Mouse (Mus musculus): ENCODE results near the gene Fgfr2. TPM values are rescaled to one million over a fixed set of nuclear protein-coding genes. Genes with fewer than 3 reads are reported as not detected.

The Fgfr2 gene
- polyA plus RNA-seq, 1 experiment from 2014 or later = 11.4 TPM

GRCm38 (mm10) chr7:132681296-132681695 lies 441.9 kb downstream of the Fgfr2 start:
- H3K9ac ChIP-seq (ENCODE audit: low read depth, low read length) = no peak overlapping the region
- H3K27ac ChIP-seq (ENCODE audit: low read length) = no peak overlapping the region
- 78% methylated on average over 11 of the region's 11 CpGs for WGBS (ENCODE audit: insufficient replicate concordance)
- no peaks in the 10 kb centered on the region for H3K9me3 ChIP-seq (replicated peaks; ENCODE audit: control insufficient read depth, low read length)
- no peak overlapping the region for H3K4me2 ChIP-seq (ENCODE audit: low read depth, low read length)
- no peaks in the 10 kb centered on the region for H3K36me3 ChIP-seq (ENCODE audit: control insufficient read depth, insufficient read depth)
- H3K27me3 ChIP-seq (ENCODE audit: control insufficient read depth, insufficient read depth, low read depth, low read length) = no peaks in the 10 kb centered on the region
- H3K4me3 ChIP-seq (ENCODE audit: low read depth, low read length) = no peak overlapping the region
- ATAC-seq (ENCODE audit: low read depth) = no peak
- H3K4me1 ChIP-seq (ENCODE audit: control insufficient read depth, low read depth, low read length) = no peaks in the 10 kb centered on the region; the same call in 1 of the 2 replicates

- H3K4me3 ChIP-seq (ENCODE audit: low read depth, low read length) = no peak overlapping the region
- no peaks in the 10 kb centered on the region for H3K27me3 ChIP-seq (ENCODE audit: control insufficient read depth, insufficient read depth, low read depth, low read length)
- H3K9me3 ChIP-seq (replicated peaks; ENCODE audit: control insufficient read depth, low read length) = no peaks in the 10 kb centered on the region
- WGBS (ENCODE audit: insufficient replicate concordance) = 31% methylated on average over 6 of the region's 6 CpGs
- H3K4me2 ChIP-seq (ENCODE audit: low read depth, low read length) = no peak overlapping the region
- ATAC-seq (ENCODE audit: low read depth) = no peak
- H3K27ac ChIP-seq (ENCODE audit: low read length) = no peak overlapping the region
- H3K36me3 ChIP-seq (ENCODE audit: control insufficient read depth, insufficient read depth) = no peaks in the 10 kb centered on the region
- H3K9ac ChIP-seq (ENCODE audit: low read depth, low read length) = no peak overlapping the region
- H3K4me1 ChIP-seq (ENCODE audit: control insufficient read depth, low read depth, low read length) = no peaks in the 10 kb centered on the region; the same call in 1 of the 2 replicates
Observed at GRCm38 (mm10) chr7:132679549-132679948, 443.6 kb downstream of the Fgfr2 start.

GRCm38 (mm10) chr7:132679117-132679516 lies 444.0 kb downstream of the Fgfr2 start:
- Histone ChIP-seq H3K27me3 (ENCODE audit: control insufficient read depth, insufficient read depth, low read depth, low read length) (no peaks in the 10 kb centered on the region), H3K4me2 (ENCODE audit: low read depth, low read length) (no peak overlapping the region), H3K27ac (ENCODE audit: low read length) (no peak overlapping the region), H3K9me3 (replicated peaks; ENCODE audit: control insufficient read depth, low read length) (no peaks in the 10 kb centered on the region), H3K4me1 (ENCODE audit: control insufficient read depth, low read depth, low read length) (no peaks in the 10 kb centered on the region; the same call in 1 of the 2 replicates), H3K9ac (ENCODE audit: low read depth, low read length) (no peak overlapping the region), H3K36me3 (ENCODE audit: control insufficient read depth, insufficient read depth) (no peaks in the 10 kb centered on the region), H3K4me3 (ENCODE audit: low read depth, low read length) (no peak overlapping the region)
- ATAC-seq (ENCODE audit: low read depth) = no peak
- WGBS (ENCODE audit: insufficient replicate concordance) = 36% methylated on average over 4 of the region's 4 CpGs

GRCm38 (mm10) chr7:132675922-132676321 lies 447.2 kb downstream of the Fgfr2 start:
- no peak overlapping the region for H3K27ac ChIP-seq (ENCODE audit: low read length)
- H3K4me1 ChIP-seq (ENCODE audit: control insufficient read depth, low read depth, low read length) = no peaks in the 10 kb centered on the region; the same call in 1 of the 2 replicates
- no peaks in the 10 kb centered on the region for H3K36me3 ChIP-seq (ENCODE audit: control insufficient read depth, insufficient read depth)
- no peak overlapping the region for H3K4me2 ChIP-seq (ENCODE audit: low read depth, low read length)
- H3K9me3 ChIP-seq (replicated peaks; ENCODE audit: control insufficient read depth, low read length) = no peaks in the 10 kb centered on the region
- no peak overlapping the region for H3K9ac ChIP-seq (ENCODE audit: low read depth, low read length)
- H3K4me3 ChIP-seq (ENCODE audit: low read depth, low read length) = no peak overlapping the region
- ATAC-seq (ENCODE audit: low read depth) = no peak
- no peaks in the 10 kb centered on the region for H3K27me3 ChIP-seq (ENCODE audit: control insufficient read depth, insufficient read depth, low read depth, low read length)
- 57% methylated on average over 2 of the region's 2 CpGs for WGBS (ENCODE audit: insufficient replicate concordance)

GRCm38 (mm10) chr7:132673931-132674755 lies 449.0 kb downstream of the Fgfr2 start:
- Histone ChIP-seq H3K36me3 (ENCODE audit: control insufficient read depth, insufficient read depth) (no peaks in the 10 kb centered on the region), H3K4me3 (ENCODE audit: low read depth, low read length) (no peak overlapping the region), H3K9ac (ENCODE audit: low read depth, low read length) (no peak overlapping the region), H3K9me3 (replicated peaks; ENCODE audit: control insufficient read depth, low read length) (no peaks in the 10 kb centered on the region), H3K27ac (ENCODE audit: low read length) (no peak overlapping the region), H3K4me1 (ENCODE audit: control insufficient read depth, low read depth, low read length) (no peaks in the 10 kb centered on the region), H3K27me3 (ENCODE audit: control insufficient read depth, insufficient read depth, low read depth, low read length) (no peaks in the 10 kb centered on the region), H3K4me2 (ENCODE audit: low read depth, low read length) (no peak overlapping the region)
- 65% methylated on average over 17 of the region's 17 CpGs for WGBS (ENCODE audit: insufficient replicate concordance)
- no peak for ATAC-seq (ENCODE audit: low read depth)

- no peaks in the 10 kb centered on the region for H3K9me3 ChIP-seq (replicated peaks; ENCODE audit: control insufficient read depth, low read length)
- H3K9ac ChIP-seq (ENCODE audit: low read depth, low read length) = no peak overlapping the region
- no peaks in the 10 kb centered on the region for H3K4me1 ChIP-seq (ENCODE audit: control insufficient read depth, low read depth, low read length)
- H3K36me3 ChIP-seq (ENCODE audit: control insufficient read depth, insufficient read depth) = no peaks in the 10 kb centered on the region
- no peaks in the 10 kb centered on the region for H3K27me3 ChIP-seq (ENCODE audit: control insufficient read depth, insufficient read depth, low read depth, low read length)
- no peak overlapping the region for H3K4me2 ChIP-seq (ENCODE audit: low read depth, low read length)
- 45% methylated on average over 7 of the region's 7 CpGs for WGBS (ENCODE audit: insufficient replicate concordance)
- no peak overlapping the region for H3K27ac ChIP-seq (ENCODE audit: low read length)
- peak; percentile 52 for ATAC-seq (ENCODE audit: low read depth)
- H3K4me3 ChIP-seq (ENCODE audit: low read depth, low read length) = no peak overlapping the region
Observed at GRCm38 (mm10) chr7:132672481-132672959, 450.6 kb downstream of the Fgfr2 start.

- Histone ChIP-seq H3K27me3 (ENCODE audit: control insufficient read depth, insufficient read depth, low read depth, low read length) (no peaks in the 10 kb centered on the region), H3K4me2 (ENCODE audit: low read depth, low read length) (no peak overlapping the region), H3K9me3 (replicated peaks; ENCODE audit: control insufficient read depth, low read length) (no peaks in the 10 kb centered on the region), H3K27ac (ENCODE audit: low read length) (no peak overlapping the region), H3K36me3 (ENCODE audit: control insufficient read depth, insufficient read depth) (no peaks in the 10 kb centered on the region), H3K4me3 (ENCODE audit: low read depth, low read length) (no peak overlapping the region), H3K4me1 (ENCODE audit: control insufficient read depth, low read depth, low read length) (no peaks in the 10 kb centered on the region), H3K9ac (ENCODE audit: low read depth, low read length) (no peak overlapping the region)
- peak; percentile 38; the same call in 1 of the 2 replicates for ATAC-seq (ENCODE audit: low read depth)
- 67% methylated on average over 3 of the region's 3 CpGs for WGBS (ENCODE audit: insufficient replicate concordance)
Observed at GRCm38 (mm10) chr7:132670863-132671165, 452.3 kb downstream of the Fgfr2 start.

- 71% methylated on average over 20 of the region's 20 CpGs for WGBS (ENCODE audit: insufficient replicate concordance)
Observed at GRCm38 (mm10) chr7:132669999-132670862, 452.9 kb downstream of the Fgfr2 start.

GRCm38 (mm10) chr7:132668604-132669003 lies 454.5 kb downstream of the Fgfr2 start:
- Histone ChIP-seq H3K4me3 (ENCODE audit: low read depth, low read length) (no peak overlapping the region), H3K36me3 (ENCODE audit: control insufficient read depth, insufficient read depth) (no peaks in the 10 kb centered on the region), H3K9me3 (replicated peaks; ENCODE audit: control insufficient read depth, low read length) (no peaks in the 10 kb centered on the region), H3K9ac (ENCODE audit: low read depth, low read length) (no peak overlapping the region), H3K27me3 (ENCODE audit: control insufficient read depth, insufficient read depth, low read depth, low read length) (no peaks in the 10 kb centered on the region), H3K27ac (ENCODE audit: low read length) (no peak overlapping the region), H3K4me2 (ENCODE audit: low read depth, low read length) (no peak overlapping the region), H3K4me1 (ENCODE audit: control insufficient read depth, low read depth, low read length) (peaks cover 2% of the 10 kb centered on the region; the same call in 1 of the 2 replicates)
- ATAC-seq (ENCODE audit: low read depth) = no peak
- WGBS (ENCODE audit: insufficient replicate concordance) = 67% methylated on average over 2 of the region's 2 CpGs

More at GRCm38 (mm10) chr7:132669999-132670862, 452.9 kb downstream of the Fgfr2 start:
- Histone ChIP-seq H3K4me3 (ENCODE audit: low read depth, low read length) (no peak overlapping the region), H3K4me1 (ENCODE audit: control insufficient read depth, low read depth, low read length) (no peaks in the 10 kb centered on the region), H3K9me3 (replicated peaks; ENCODE audit: control insufficient read depth, low read length) (no peaks in the 10 kb centered on the region), H3K9ac (ENCODE audit: low read depth, low read length) (no peak overlapping the region), H3K27ac (ENCODE audit: low read length) (no peak overlapping the region), H3K4me2 (ENCODE audit: low read depth, low read length) (no peak overlapping the region), H3K36me3 (ENCODE audit: control insufficient read depth, insufficient read depth) (no peaks in the 10 kb centered on the region), H3K27me3 (ENCODE audit: control insufficient read depth, insufficient read depth, low read depth, low read length) (no peaks in the 10 kb centered on the region)
- ATAC-seq (ENCODE audit: low read depth) = no peak
